Mouse (Mus musculus): ENCODE data around the gene Reg4.

DNA sequence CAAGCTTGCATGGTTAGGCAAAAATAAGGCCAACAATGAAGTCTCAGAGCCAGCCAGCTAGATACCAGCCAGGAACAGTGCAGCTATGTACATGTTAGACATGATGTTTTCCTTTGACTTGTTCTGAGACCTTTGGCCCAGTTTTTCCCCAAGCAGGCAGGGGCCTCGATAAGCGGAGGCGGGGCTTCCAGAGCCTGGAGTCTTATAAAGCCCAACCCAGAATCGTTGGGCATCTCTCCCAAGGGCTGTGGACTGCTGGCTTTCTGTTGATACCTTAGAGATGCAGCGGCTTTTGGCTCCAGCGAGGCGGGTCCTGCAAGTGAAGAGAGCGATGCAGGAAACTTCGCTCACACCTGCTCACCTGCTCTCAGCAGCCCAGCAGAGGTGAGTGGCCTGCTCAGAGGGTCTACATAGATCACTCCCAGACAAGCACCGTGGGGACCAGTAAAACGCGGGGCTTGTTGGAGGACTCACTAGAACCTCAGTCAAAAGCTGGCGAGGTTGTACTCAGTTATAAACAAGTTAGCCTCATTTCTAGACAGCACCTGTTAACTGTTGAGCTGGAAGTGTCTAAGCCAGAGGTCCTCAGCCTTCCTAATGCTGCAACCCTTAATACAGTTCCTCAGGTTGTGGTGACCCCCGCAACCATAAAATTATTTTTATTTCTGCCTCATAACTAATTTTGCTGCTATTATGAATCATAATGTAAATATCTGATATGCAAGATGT is 58.4 kb downstream of the Reg4 start, which contains the start of gene Hmgcs2:
- TF ChIP-seq CTCF (IDR thresholded peaks at IDR 0.05; ENCODE audit: low read depth, low read length) (no peak), POLR2A (IDR thresholded peaks at IDR 0.05; ENCODE audit: borderline replicate concordance, low read depth, low read length) (no peak)

Data from bone marrow macrophage, adult 2 months (primary cell).